Mouse (Mus musculus) gastrocnemius, adult 2 months (tissue): ENCODE results near the gene Aurkb. TPM values are rescaled to one million over a fixed set of nuclear protein-coding genes. Genes with fewer than 3 reads are reported as not detected.

Experiments used
- DNase-seq: peaks from one replicate; pipeline ENCODE4 v3.0.0; 2022
- H3K27ac ChIP-seq: fragments of 200-600 bp; 2 replicates; pipeline ENCODE4 v1.8.1; 2022; ENCODE audit warnings: mild to moderate bottlenecking
- H3K4me3 ChIP-seq: fragments of 200-600 bp; 2 replicates; pipeline ENCODE4 v1.8.1; 2022; ENCODE audit warnings: mild to moderate bottlenecking, moderate library complexity
- CTCF ChIP-seq: fragments of 200-600 bp; IDR thresholded peaks from 2 replicates; pipeline ENCODE4 v1.8.1; 2022; ENCODE audit warnings: antibody characterized with exemption, mild to moderate bottlenecking, moderate library complexity
- intact Hi-C: fragments of 180-260 bp; cut with DNase I; formaldehyde crosslinking; loops from one replicate; pipeline ENCODE4 v1.15.1; 2025
- total RNA-seq, 2 experiments: library from RNA; stranded (reverse); gene quantifications; 2 replicates each; pipeline ENCODE4 v1.2.3; 2021

The Aurkb gene
- total RNA-seq, 2 experiments from 2014 or later, result not detected

- TF ChIP-seq CTCF, result no peak
- intact Hi-C loops, result no loop called here
- H3K4me3 ChIP-seq, result peak overlapping the region; percentile 88
- 0 out of 2 replicates have a peak overlapping the region, but pooled peaks have one; percentile 52 for H3K27ac ChIP-seq
- DNase-seq, result no peak
Measured at GRCm38 (mm10) chr11:69046395-69046774, 938 bp downstream of the Aurkb start.

DNA sequence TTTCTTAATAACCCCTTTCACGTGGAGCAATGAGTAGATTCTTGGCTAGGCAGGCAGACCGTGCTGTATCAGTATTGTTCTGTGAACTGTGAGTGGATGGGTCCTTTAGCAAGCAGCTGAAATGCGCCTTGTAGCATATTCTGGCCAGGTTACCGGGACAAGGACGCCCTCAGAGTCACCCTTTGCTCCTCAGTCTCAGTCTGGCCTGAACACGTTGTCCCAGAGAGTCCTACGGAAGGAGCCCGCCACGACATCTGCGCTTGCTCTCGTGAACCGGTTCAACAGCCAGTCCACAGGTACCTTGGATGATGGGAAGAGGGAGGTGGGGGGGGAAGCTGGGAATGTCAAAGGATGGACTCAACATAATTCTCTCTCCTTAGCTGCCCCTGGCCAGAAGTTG is 2.1 kb downstream of the Aurkb start:
- no peak overlapping the region for H3K27ac ChIP-seq
- DNase-seq, result no peak
- no peak overlapping the region for H3K4me3 ChIP-seq
- intact Hi-C loops, result no loop called here
- no peak for TF ChIP-seq CTCF

DNA sequence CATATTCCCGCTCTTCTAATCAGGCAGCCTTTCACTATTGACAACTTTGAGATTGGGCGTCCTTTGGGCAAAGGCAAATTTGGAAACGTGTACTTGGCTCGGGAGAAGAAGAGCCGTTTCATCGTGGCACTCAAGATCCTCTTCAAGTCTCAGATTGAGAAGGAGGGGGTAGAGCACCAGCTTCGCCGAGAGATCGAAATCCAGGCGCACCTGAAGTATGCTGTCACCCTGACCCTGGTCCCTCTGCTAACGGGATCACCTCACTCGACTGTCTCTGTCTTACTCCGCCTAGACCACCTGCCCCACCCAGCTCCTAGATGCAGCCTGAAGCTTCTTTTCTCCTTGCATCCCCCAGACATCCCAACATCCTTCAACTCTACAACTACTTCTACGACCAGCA is 2.7 kb downstream of the Aurkb start:
- H3K27ac ChIP-seq, result no peak overlapping the region
- H3K4me3 ChIP-seq, result no peak overlapping the region
- no peak for DNase-seq
- intact Hi-C loops, result no loop called here
- TF ChIP-seq CTCF, result no peak

DNA sequence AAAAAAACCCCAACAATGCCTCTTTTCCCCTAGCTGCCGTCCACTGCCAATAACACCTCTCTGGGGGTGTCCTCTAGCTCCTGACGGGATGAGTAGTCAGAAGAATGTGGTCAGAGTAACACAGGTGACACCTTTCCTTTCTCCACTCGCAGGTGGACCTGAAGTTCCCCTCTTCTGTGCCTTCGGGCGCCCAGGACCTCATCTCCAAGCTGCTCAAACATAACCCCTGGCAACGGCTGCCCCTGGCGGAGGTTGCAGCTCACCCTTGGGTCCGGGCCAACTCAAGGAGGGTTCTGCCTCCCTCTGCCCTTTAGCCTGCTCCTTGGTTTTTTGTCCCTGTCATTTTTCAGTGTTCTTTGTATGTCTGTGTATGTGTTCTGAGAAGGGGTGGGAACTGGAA is 5.3 kb downstream of the Aurkb start:
- intact Hi-C loops, result no loop called here
- DNase-seq, result no peak

DNA sequence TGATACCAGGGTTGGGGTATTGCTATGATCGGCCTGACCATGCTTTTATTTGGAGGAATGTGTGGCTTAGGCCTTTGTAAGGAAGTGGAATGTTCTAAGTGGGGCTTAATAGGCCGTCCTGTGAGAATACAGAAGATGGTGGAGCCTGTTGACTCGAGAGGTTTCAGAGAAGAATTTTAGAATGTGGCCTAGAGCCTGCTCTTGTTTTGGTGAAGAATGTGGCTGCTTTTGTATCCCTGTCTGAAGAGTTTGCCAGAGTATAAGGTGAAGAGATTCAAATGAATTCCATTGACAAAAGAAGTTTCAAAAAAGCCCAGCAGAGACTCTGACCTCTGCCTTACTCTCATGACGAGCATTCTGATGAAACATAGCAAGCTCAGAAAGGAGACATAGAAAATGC is 6.3 kb downstream of the Aurkb start:
- intact Hi-C loops, result no loop called here
- DNase-seq, result no peak
- Histone ChIP-seq H3K27ac (no peak overlapping the region), H3K4me3 (no peak overlapping the region)
- TF ChIP-seq CTCF, result no peak

More for the DNA sequence above, 5.3 kb downstream of the Aurkb start:
- TF ChIP-seq CTCF, result no peak
- no peak overlapping the region for H3K4me3 ChIP-seq
- no peak overlapping the region for H3K27ac ChIP-seq

GRCm38 (mm10) chr11:69052824-69053421 is 7.5 kb downstream of the Aurkb start:
- no peak for TF ChIP-seq CTCF
- DNase-seq, result no peak
- intact Hi-C loops, result no loop called here
- Histone ChIP-seq H3K27ac (no peak overlapping the region), H3K4me3 (no peak overlapping the region)

DNA sequence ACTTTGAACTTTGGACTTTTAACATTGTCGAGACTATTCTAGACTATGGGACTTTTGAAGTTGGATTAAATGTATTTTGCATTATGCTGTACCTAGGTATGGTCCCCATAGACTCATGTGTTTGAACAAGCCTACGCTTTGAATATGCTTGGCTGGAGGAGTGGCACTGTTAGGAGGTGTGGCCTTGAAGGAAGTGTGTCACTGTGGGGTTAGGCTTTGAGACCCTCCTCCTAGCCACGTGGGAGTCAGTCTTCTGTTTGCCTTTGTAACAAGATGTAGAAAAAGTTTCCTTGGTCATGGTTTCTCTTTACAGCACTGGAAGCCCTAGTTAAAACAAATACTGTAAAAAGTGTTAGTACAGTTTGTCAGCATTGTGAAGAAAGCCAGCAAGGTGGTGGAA is 8.4 kb downstream of the Aurkb start:
- intact Hi-C loops, result no loop called here
- Histone ChIP-seq H3K4me3 (no peak overlapping the region), H3K27ac (no peak overlapping the region)
- no peak for DNase-seq
- no peak for TF ChIP-seq CTCF

- Histone ChIP-seq H3K4me3 (peak overlapping the region; percentile 99), H3K27ac (peak overlapping the region; percentile 97)
- intact Hi-C loops, result no loop called here
- no peak for TF ChIP-seq CTCF
- DNase-seq, result no peak
Measured at GRCm38 (mm10) chr11:69058265-69058664, 12.8 kb downstream of the Aurkb start.

DNA sequence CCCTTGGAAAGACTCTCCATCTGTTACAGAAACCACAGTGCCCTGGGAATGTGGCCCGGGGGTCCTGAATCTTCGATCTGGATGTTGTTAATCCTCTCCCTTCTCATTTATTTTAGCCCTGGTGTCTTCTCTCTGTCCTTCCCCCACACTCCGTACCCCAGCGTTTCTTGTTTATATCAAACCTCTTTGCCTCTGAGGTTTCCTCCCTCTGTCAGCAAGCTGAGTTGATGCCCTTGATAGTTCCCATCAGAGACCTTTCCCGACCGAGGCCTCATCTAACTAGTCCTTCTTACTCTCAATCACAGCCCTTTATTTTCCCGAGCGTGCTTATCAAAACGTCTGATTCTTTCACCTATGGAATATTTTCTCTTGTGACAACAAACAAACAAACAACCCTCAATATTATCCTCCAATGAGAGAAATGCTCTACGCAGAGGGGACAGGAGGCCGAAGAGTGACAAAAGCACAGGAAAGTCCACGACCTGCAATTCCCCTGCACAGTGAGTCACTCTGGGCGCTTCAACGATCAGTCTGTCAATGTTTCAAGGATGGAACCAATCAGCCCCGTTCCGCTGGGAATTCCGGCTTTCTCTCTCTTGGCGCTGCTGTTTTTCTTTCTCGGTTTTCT is 13.4 kb downstream of the Aurkb start:
- TF ChIP-seq CTCF, result no peak
- intact Hi-C loops, result no loop called here
- H3K27ac ChIP-seq, result peak overlapping the region; percentile 97
- peak overlapping the region; percentile 99 for H3K4me3 ChIP-seq
- DNase-seq, result no peak

GRCm38 (mm10) chr11:69059357-69059974 is 14.0 kb downstream of the Aurkb start, which contains the start of gene Borcs6:
Borcs6 (plus strand) TSS chr11:69059717.
- intact Hi-C loops, result no loop called here
- peak within 1 kb of the TSS; percentile 97 for H3K27ac ChIP-seq
- TF ChIP-seq CTCF, result no peak
- peak; percentile 97 for DNase-seq
- peak within 1 kb of the TSS; percentile 99 for H3K4me3 ChIP-seq

DNA sequence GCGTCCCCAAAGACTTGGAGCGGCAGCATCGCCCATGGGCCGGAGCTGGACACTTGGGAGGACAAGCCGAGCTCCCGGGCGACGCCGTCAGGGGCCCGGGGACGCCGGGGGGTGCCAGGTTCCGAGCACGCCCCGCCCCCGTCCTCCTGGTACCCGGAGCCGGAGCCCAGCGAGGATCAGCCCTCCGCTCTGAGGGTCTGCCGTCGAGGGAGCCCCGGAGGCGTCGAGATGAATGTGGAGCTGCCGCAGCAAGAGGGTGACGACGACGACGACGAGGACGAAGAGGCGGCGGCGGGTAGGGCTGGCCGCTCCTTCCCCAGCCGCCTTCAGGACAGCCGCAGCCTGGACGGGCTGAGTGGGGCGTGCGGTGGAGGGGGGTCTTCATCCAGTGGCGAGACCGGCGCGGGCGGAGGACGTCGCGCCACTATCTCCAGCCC is 14.5 kb downstream of the Aurkb start:
- peak; percentile 76 for DNase-seq
- intact Hi-C loops, result loop anchor here (10.0 kb wide), 2 partner anchors 185 to 355 kb away; partner anchors contain the start of gene Kdm6b
- no peak for TF ChIP-seq CTCF
- Histone ChIP-seq H3K27ac (peak overlapping the region; percentile 97), H3K4me3 (peak overlapping the region; percentile 99)

DNA sequence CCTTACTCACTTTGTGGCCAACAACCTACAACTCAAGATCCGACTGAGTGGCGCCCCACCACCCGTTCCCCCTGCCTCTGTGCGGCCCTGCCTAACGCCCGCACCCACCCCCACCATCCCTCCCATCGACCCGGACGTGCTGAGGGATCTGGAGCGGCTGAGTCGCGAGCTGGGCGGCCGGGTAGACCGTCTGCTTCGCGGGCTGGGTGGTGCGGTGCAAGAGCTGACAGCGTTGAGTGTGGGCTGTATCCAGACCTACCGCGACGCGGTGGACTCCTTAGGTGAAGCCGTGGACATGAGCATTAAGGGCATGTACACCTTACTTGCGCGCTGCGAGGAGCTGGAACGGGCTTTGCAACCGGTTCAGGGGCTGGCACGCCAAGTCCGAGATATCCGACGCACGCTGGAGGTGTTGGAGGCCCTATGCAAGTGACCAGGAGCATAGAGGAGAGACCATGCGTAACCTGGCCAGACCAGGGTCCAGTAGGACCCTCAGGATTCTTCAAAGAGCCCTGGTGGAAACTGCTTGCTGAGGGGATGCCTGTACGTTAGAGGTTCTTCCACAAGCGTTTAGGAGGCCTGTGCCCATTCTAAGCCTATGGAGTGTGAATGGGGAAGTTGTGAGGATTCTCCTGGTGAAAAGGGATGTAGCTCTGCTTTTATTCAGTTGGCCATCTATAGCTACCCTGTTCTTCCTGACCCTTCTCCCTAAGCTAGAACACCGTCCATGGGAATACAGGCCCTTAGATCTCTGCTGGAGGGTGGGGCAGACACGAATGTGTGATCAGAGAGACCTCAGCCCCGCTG is 15.2 kb downstream of the Aurkb start:
- no peak for TF ChIP-seq CTCF
- peak overlapping the region; percentile 97 for H3K27ac ChIP-seq
- DNase-seq, result peak; percentile 56
- intact Hi-C loops, result loop anchor here (10.0 kb wide), 2 partner anchors 184 to 354 kb away; partner anchors contain the start of gene Kdm6b
- H3K4me3 ChIP-seq, result peak overlapping the region; percentile 99
